Mouse (Mus musculus) brain, embryonic 14.5 days (tissue): ENCODE data around the gene Fes. TPM values are rescaled to one million over a fixed set of nuclear protein-coding genes. Genes with fewer than 3 reads are reported as not detected.

Source experiments
- DNase-seq: peaks from one replicate; pipeline ENCODE4 v3.0.0-alpha.2; 2011; ENCODE audit warnings: low read depth
- CTCF ChIP-seq: fragments of 200-500 bp; IDR thresholded peaks from 2 replicates; pipeline ENCODE4 v1.5.1; 2012; ENCODE audit warnings: inconsistent platforms, mild to moderate bottlenecking, moderate library complexity, borderline replicate concordance; ENCODE audit not compliant: insufficient read depth, insufficient read length; ENCODE audit errors: extremely low read depth
- POLR2A ChIP-seq: fragments of 200-500 bp; IDR thresholded peaks from 2 replicates; pipeline ENCODE4 v1.6.1; 2012; ENCODE audit warnings: mild to moderate bottlenecking, inconsistent platforms, borderline replicate concordance; ENCODE audit not compliant: poor library complexity, insufficient read depth, insufficient read length, severe bottlenecking; ENCODE audit errors: extremely low read depth
- polyA plus RNA-seq: library from polyadenylated mRNA; depleted of rRNA; stranded (reverse); fragments of >200 nt; gene quantifications from 2 replicates; pipeline ENCODE4 v1.2.3, GENCODE M21; 2012; rRNA removed

Fes gene
- 7.1 and 8.0 TPM in 2 replicates for polyA plus RNA-seq

DNA sequence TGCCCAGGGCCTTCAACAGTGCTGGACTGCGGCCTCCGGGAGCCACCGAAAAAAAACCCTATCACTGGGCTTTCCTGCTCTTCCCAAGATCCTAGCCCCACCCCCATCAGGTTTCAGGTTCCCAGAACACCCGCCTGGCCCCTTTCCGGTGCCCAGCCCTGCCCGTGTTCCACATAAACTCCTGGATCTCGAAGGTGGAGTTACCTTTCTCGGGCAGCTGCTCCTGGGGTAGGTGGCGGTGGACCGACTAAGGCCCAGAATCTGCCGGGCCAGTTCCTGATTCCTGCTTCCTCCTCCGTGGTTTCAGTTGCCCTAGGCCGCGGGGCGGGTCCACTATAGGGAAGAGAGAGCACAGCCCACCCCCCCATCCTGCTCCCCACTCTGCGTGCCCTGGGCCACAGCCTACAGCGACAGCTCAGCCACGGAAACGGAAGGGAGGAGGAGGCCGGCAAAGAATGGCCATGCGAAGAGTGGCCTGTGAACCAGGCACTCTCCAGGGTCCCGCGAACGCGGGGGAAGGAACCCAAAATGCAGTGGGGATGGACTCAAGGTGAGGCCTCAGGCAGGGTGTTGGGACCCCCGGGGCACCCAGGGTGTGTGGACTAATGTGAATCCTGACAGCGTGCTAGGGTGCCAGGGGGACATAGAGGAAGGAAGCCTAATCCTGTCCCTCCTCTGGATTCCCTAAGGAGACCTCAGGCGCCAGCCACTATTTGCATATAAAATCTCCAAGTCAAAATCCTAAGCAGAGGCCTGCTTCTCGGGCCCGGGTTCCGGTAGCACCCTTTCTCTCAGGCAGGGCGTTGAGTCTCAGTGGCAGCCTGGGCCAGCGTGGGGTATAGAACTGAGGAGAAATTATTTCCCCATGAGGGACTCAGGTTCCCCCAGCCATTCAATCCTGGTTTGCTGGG is at the start of gene Fes:
Gene Fes (minus strand): TSS at position 314 of the 911 bp plus-strand sequence.
- DNase-seq = no peak
- TF ChIP-seq CTCF (no peak), POLR2A (no peak)

DNA sequence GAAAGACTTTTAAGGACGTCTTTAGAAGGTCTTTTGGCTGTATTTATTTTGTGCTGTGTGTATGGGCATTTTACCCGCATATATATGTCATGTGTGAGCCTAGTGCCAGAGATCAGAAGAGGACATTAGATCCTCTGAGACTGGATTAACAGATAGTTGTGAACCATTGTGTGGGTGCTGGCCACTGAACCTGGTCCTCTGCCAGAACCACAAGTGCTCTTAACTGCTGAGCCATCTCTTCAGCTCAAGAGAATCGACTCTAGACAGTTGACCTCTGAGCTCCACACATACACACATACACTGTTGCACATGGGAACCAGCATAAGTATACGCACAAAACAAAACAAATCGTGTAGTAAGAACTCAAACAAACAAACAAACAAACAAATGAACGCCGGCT is 48.8 kb upstream of the Fes start:
- TF ChIP-seq POLR2A (no peak), CTCF (no peak)
- DNase-seq = no peak

DNA sequence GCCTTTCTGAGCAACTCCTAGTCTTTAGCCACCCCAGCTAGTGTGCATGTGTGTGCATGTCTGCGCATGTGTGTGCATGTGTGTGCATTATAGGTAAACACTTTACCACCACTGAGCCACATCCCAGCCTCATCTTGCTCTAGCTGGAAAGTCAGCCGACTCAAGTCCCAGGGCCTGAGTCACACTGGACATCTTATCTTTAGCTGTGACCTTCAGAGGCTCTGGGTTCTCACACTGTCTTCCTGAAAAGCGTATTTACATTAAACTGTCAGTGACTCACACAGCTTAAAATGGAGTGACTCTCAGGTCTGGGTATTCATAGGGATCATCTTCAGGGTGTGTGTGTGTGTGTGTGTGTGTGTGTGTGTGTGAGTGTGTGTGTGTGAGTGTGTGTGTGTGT is 47.8 kb upstream of the Fes start:
- DNase-seq = no peak
- TF ChIP-seq CTCF = no peak
- no peak for TF ChIP-seq POLR2A

DNA sequence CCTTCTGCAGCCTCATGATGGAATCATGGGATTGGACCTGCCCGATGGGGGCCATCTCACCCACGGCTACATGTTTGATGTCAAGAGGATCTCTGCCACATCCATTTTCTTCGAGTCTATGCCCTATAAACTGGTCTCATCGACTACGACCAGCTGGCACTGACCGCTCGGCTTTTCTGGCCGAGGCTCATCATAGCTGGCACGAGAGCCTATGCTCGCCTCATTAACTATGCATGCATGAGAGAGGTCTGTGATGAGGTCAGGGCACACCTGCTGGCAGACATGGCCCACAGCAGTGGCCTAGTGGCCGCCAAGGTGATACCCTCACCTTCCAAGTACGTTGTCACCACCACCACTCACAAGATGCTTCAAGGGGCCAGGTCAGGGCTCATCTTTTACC is 41.9 kb upstream of the Fes start:
- TF ChIP-seq CTCF (no peak), POLR2A (no peak)
- DNase-seq = no peak

DNA sequence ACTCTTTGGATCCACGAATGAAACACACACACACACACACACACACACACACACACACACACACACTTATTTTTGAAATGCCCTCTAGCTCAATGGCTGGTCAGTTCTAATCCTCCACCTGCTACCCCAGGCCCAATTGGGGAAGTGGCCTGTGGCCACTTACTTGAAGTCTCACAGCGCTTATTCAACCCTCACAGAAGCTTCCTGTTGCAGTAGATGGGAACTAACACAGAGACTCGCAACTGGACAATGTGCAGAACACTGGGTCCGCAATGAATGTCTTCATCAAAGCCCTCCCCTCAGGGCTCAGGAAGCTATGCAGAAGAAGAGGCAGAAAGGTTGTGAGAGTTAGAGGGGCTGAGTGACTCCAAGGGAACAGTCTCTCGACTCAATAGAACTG is 40.0 kb upstream of the Fes start:
- no peak for DNase-seq
- no peak for TF ChIP-seq CTCF
- TF ChIP-seq POLR2A = no peak

DNA sequence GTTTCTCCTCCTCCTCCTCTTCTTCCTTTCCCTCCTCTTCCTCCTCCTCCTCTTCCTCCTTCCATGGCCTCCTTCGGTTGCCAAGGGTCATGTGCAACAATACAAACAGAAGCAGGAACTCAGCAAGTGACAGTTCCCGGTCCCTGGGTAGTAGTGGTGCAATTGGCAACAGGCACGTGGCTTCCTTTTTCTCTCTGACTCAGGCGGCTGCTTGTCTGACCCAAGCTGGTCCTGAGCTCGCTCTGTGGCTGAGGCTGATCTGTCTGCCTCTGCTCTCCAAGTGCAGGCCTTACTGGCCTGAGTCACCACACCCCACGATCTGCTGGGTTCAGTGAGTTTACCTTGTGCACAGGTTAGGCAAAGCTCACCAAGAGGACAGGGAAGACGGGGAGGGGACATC is 38.6 kb upstream of the Fes start:
- DNase-seq = no peak
- TF ChIP-seq POLR2A = no peak
- no peak for TF ChIP-seq CTCF

DNA sequence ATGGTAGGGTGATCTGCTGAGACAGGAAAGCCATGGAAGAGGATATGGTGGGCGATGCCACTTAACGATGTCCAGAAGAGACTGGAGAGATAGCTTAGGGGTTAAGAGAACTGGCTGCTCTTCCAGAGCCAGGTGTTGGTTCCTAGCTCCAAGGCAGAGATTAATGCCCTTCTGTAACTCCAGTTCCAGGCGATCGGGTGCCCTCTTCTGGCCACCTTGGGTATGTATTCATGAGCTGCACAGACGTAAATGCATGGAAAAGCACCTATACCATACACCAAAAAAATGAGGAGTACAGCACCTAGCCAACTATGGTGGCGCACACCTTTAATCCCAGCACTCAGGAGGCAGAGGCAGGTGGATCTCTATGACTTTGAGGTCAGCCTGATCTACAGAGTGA is 37.0 kb upstream of the Fes start:
- DNase-seq = no peak
- TF ChIP-seq POLR2A = no peak
- TF ChIP-seq CTCF = peak; percentile 43; the same call in 1 of the 2 replicates

DNA sequence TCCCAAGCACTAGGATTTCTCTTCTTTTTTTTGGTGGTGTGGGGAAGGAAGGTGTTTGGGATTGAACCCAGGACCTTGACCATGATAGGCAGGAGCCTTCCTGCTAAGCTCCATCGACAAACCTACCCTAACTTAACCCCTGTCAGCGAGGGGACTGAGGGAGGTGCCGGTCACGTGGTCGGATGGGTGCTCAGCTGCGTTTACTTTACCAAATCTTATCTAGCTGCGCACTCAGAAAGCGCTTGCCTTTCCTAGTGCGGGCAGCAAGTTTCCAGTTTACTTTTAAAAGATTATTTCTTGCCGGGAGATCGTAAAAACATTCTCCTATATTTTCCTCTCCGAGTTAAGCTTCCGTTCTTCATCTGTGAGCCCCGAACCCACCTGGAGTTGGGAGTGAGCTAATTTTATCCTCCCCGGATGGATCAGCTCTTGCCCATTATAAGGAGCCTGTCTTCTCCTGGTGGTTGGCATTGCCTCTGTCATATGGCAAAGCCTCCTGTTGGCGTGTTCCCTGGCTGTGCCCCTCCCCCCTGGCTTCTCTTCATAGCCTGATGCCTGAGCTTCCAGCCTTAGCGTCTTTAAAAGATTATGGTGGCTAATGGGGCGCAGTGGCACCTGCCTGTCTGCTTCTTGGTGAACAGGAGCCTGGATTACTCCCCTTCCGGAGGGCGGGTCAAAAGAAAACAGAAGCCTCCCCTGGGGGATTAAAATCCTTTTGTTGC is 35.2 kb upstream of the Fes start:
- DNase-seq = peak; percentile 62
- TF ChIP-seq CTCF (no peak), POLR2A (no peak)

DNA sequence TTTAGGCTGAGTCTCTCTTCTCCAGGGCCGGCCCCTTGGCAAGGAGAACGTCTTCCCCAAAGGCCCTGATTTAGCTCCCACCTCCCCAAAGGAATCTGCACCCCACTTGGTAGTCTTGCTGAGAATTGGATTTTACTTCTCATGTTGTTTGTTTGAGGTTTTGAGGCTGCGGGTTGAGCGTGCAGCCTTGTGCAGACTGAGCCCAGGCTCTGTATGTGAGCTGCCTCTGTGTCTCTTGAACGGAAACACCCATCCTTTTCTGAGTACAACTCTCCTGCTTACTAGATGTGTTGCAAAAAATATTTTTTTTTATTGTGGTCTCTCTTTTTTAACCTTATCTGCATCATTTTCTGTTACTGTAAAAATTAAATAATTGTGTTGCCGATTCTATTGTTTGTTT is 33.8 kb upstream of the Fes start:
- no peak for DNase-seq
- TF ChIP-seq POLR2A (no peak), CTCF (no peak)

DNA sequence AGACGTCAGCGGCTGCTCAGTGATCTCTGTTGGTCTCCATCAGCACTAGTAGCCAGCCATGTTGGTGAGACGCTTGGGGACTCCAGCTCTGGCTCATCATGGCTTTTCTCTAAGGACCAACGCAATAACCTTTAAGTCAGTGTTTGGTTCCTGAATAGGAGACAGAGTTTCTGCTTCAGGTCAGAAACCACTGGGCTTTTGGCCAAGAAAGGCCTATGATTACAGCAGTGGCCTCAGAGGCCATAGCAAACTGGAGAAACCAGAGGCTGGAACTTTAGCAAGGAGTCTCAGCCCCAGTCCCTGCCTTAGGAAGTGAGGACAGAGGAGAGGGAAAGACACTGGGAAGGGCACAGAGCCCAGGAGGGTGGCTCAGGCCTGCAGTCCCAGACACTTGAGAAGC is 32.8 kb upstream of the Fes start:
- TF ChIP-seq CTCF = no peak
- TF ChIP-seq POLR2A = no peak

DNA sequence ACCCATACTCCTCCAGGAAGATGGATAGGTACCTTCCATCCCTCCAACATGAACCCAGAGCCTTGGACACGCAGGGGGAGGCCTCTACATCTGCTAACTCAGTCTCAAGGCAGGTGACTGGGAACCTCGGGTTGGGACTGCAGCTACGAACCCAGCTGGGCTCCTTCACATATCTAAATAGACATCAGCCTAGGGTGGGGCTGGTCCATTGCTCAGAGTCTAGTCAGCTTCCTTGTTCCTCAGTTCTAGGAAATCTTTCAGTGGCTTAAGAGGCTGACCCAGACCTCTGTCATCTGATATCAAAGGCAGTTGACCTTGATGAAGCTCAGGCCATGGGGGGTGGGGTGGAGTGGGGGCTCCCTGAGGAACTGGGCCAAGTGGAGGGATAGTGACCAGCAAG is 31.5 kb upstream of the Fes start:
- TF ChIP-seq POLR2A (no peak), CTCF (no peak)

More for the DNA sequence above, 32.8 kb upstream of the Fes start:
- DNase-seq = no peak

DNA sequence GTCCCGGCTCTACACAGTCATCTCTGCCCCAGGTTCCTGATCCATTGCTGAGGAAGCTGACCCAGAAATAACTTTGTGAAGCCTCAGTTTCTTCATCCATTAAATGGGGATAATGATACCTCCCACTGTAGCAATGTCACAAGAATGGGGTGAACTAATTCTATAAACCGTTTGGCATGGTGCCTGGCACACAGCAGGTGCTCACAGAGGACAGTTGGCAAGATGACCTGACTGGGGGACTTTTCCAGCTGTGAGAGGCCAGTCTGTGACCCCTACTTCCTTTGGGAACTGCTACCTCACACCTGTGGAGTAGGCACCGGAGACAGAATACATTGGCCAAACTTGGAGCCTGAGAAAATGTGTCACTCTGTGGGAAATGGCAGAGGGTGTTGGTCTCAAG is 30.3 kb upstream of the Fes start:
- TF ChIP-seq POLR2A (no peak), CTCF (no peak)
- no peak for DNase-seq

More for the DNA sequence above, 31.5 kb upstream of the Fes start:
- DNase-seq = no peak

DNA sequence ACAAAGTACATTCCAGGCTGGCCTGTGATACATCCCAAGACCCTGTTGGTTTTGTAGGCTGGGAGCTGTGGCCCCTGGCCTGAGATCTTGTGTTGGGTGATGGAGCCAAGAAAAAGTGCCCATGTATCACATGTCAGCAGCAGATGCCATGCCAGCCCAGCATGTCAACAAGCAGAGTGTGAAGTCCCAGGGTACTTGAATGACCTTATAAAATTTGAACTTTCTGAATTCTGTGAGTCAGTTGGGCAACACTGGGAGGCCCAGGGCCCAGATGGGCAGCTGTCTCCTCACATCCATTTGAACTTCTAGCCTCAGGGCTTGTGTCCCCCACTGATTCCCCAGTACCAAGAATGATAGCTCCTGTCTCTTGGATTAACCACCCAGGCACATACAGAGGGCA is 29.9 kb upstream of the Fes start:
- no peak for TF ChIP-seq CTCF
- TF ChIP-seq POLR2A = no peak

More for the DNA sequence above, 29.9 kb upstream of the Fes start:
- DNase-seq = no peak
